Mouse (Mus musculus) gonadal fat pad, adult 2 months (tissue): ENCODE results near the gene Slfnl1. TPM values are rescaled to one million over a fixed set of nuclear protein-coding genes. Genes with fewer than 3 reads are reported as not detected.

Source experiments
- DNase-seq: peaks from one replicate; pipeline ENCODE4 v3.0.0-alpha.2; 2012; ENCODE audit warnings: low read depth
- polyA plus RNA-seq: library from polyadenylated mRNA; depleted of rRNA; stranded (reverse); fragments of >200 nt; gene quantifications from 2 replicates; pipeline ENCODE4 v1.2.3, GENCODE M21; 2012; rRNA removed

Gene Slfnl1
- polyA plus RNA-seq, 1 experiment, result 3.8 TPM

- DNase-seq, result no peak
These were observed 49.7 kb downstream of the Slfnl1 start for GRCm38 (mm10) chr4:120581711-120582110.

Other genes with a start within 250 kb of the Slfnl1 start
- 0.63 and 1.6 TPM in 2 replicates for gene Foxo6, start 244.9 kb upstream of the Slfnl1 start, polyA plus RNA-seq
- 41.2 and 47.9 TPM in 2 replicates for gene Scmh1, start 127.0 kb upstream of the Slfnl1 start, polyA plus RNA-seq
- 10.8 and 11.2 TPM in 2 replicates for gene Ctps, start 38.0 kb downstream of the Slfnl1 start, polyA plus RNA-seq
- 10.4 and 12.4 TPM in 2 replicates for gene Gm8439, start 56.5 kb downstream of the Slfnl1 start, polyA plus RNA-seq
- gene Cited4, start 134.3 kb downstream of the Slfnl1 start, polyA plus RNA-seq, result 87.0 and 168 TPM in 2 replicates
- 12.2 TPM in 2 replicates for gene Kcnq4, start 216.4 kb downstream of the Slfnl1 start, polyA plus RNA-seq